Mouse (Mus musculus) neural tube, embryonic 14.5 days (tissue): ENCODE measurements at regions not wholly inside any gene's neighbourhood (a gene's known extent, or its start where the extent isn't known, plus 50 kb on each side); places are given as distances from the start of the nearest gene placed in this dataset.

Source experiments
- ATAC-seq: fragments of 200-750 bp; cut with Nextera tagmentation; 2 replicates; pipeline ENCODE4 v1.8.0; 2017; ENCODE audit warnings: low read depth, mild to moderate bottlenecking, moderate TSS enrichment, moderate library complexity
- H3K27ac ChIP-seq: fragments of 300-500 bp; sonication (generic); 2 replicates; pipeline ENCODE4 v1.5.1; 2014; ENCODE audit warnings: low read depth, mild to moderate bottlenecking, control low read depth, low read length, moderate library complexity, mixed read lengths
- H3K27me3 ChIP-seq: fragments of 300-500 bp; sonication (generic); 2 replicates; pipeline ENCODE4 v1.6.1; 2014; ENCODE audit warnings: low read length; ENCODE audit not compliant: control insufficient read depth, insufficient read depth
- H3K36me3 ChIP-seq: fragments of 300-500 bp; sonication (generic); 2 replicates; pipeline ENCODE4 v1.6.1; 2014; ENCODE audit warnings: low read length, mixed read lengths; ENCODE audit not compliant: control insufficient read depth, insufficient read depth
- H3K4me1 ChIP-seq: fragments of 300-500 bp; sonication (generic); 2 replicates; pipeline ENCODE4 v1.6.1; 2014; ENCODE audit warnings: low read length; ENCODE audit not compliant: control insufficient read depth, insufficient read depth
- H3K4me2 ChIP-seq: fragments of 300-500 bp; sonication (generic); 2 replicates; pipeline ENCODE4 v1.6.1; 2014; ENCODE audit warnings: mild to moderate bottlenecking, low read depth, low read length, control low read depth
- H3K4me3 ChIP-seq: fragments of 300-500 bp; sonication (generic); 2 replicates; pipeline ENCODE4 v1.5.1; 2014; ENCODE audit warnings: low read depth, low read length, control low read depth, mixed read lengths
- H3K9ac ChIP-seq: fragments of 300-500 bp; sonication (generic); replicated peaks from 2 replicates; pipeline ENCODE4 v1.6.1; 2014; ENCODE audit warnings: low read depth, mild to moderate bottlenecking, control low read depth, low read length, mixed read lengths
- H3K9me3 ChIP-seq: fragments of 300-500 bp; sonication (generic); 2 replicates; pipeline ENCODE4 v1.6.1; 2016; ENCODE audit warnings: low read length; ENCODE audit not compliant: control insufficient read depth
- WGBS: fragments of 180-500 bp; shearing (Covaris S2); extraction: QIAGEN DNeasy Blood & Tissue Kit; methylation state at CpG from one replicate; pipeline ENCODE4 v1.1.7; 2014; 5-methylcytosine and 5-hydroxymethylcytosine counted together

- no peak overlapping the region for H3K4me2 ChIP-seq
- H3K27ac ChIP-seq, result no peak overlapping the region
- H3K4me3 ChIP-seq, result no peak overlapping the region
- no peaks in the 10 kb centered on the region for H3K27me3 ChIP-seq
- H3K4me1 ChIP-seq, result no peaks in the 10 kb centered on the region
- WGBS, result 60% methylated on average over 2 of the region's 2 CpGs
- no peak for ATAC-seq
- H3K9me3 ChIP-seq, result no peaks in the 10 kb centered on the region
- no peaks in the 10 kb centered on the region for H3K36me3 ChIP-seq
- no peak overlapping the region for H3K9ac ChIP-seq
Measured at GRCm38 (mm10) chr12:7746708-7747107, 230.7 kb upstream of the Apob start.

GRCm38 (mm10) chr12:7749319-7750238, 227.9 kb upstream of the Apob start:
- 56% methylated on average over 5 of the region's 5 CpGs for WGBS
- H3K27me3 ChIP-seq, result no peaks in the 10 kb centered on the region
- H3K27ac ChIP-seq, result no peak overlapping the region

GRCm38 (mm10) chr12:7754861-7755260, 222.6 kb upstream of the Apob start:
- WGBS, result 87% methylated on average over 5 of the region's 5 CpGs
- Histone ChIP-seq H3K27ac (no peak overlapping the region), H3K4me1 (no peaks in the 10 kb centered on the region), H3K4me3 (no peak overlapping the region), H3K4me2 (no peak overlapping the region), H3K27me3 (no peaks in the 10 kb centered on the region), H3K9me3 (no peaks in the 10 kb centered on the region), H3K9ac (no peak overlapping the region), H3K36me3 (no peaks in the 10 kb centered on the region)
- ATAC-seq, result no peak

More at GRCm38 (mm10) chr12:7749319-7750238, 227.9 kb upstream of the Apob start:
- Histone ChIP-seq H3K9ac (no peak overlapping the region), H3K4me3 (no peak overlapping the region), H3K4me2 (no peak overlapping the region), H3K36me3 (no peaks in the 10 kb centered on the region), H3K9me3 (no peaks in the 10 kb centered on the region), H3K4me1 (no peaks in the 10 kb centered on the region)
- ATAC-seq, result no peak

- Histone ChIP-seq H3K9me3 (no peaks in the 10 kb centered on the region), H3K4me3 (no peak overlapping the region), H3K27ac (no peak overlapping the region), H3K4me1 (no peaks in the 10 kb centered on the region), H3K9ac (no peak overlapping the region), H3K4me2 (no peak overlapping the region), H3K36me3 (no peaks in the 10 kb centered on the region), H3K27me3 (no peaks in the 10 kb centered on the region)
- 73% methylated on average over 11 of the region's 11 CpGs for WGBS
- ATAC-seq, result no peak
Measured at GRCm38 (mm10) chr12:7764795-7765697, 212.4 kb upstream of the Apob start.

GRCm38 (mm10) chr12:7774127-7774526, 203.3 kb upstream of the Apob start:
- Histone ChIP-seq H3K36me3 (no peaks in the 10 kb centered on the region), H3K4me3 (no peak overlapping the region), H3K9ac (no peak overlapping the region), H3K4me1 (no peaks in the 10 kb centered on the region), H3K27me3 (no peaks in the 10 kb centered on the region), H3K9me3 (no peaks in the 10 kb centered on the region), H3K4me2 (no peak overlapping the region), H3K27ac (no peak overlapping the region)
- no peak for ATAC-seq
- WGBS, result 73% methylated on average over 3 of the region's 3 CpGs

GRCm38 (mm10) chr12:7776335-7776734, 201.1 kb upstream of the Apob start:
- Histone ChIP-seq H3K9ac (no peak overlapping the region), H3K27me3 (no peaks in the 10 kb centered on the region), H3K4me2 (no peak overlapping the region), H3K36me3 (no peaks in the 10 kb centered on the region), H3K9me3 (no peaks in the 10 kb centered on the region), H3K4me1 (no peaks in the 10 kb centered on the region), H3K27ac (no peak overlapping the region), H3K4me3 (no peak overlapping the region)
- WGBS, result 30% methylated on average over 3 of the region's 3 CpGs
- ATAC-seq, result no peak

GRCm38 (mm10) chr12:7777220-7778055, 200.0 kb upstream of the Apob start:
- Histone ChIP-seq H3K27ac (no peak overlapping the region), H3K4me3 (no peak overlapping the region)

GRCm38 (mm10) chr12:7778056-7778440, 199.4 kb upstream of the Apob start:
- Histone ChIP-seq H3K27me3 (no peaks in the 10 kb centered on the region), H3K36me3 (no peaks in the 10 kb centered on the region), H3K9me3 (no peaks in the 10 kb centered on the region), H3K4me3 (no peak overlapping the region), H3K9ac (no peak overlapping the region), H3K27ac (no peak overlapping the region), H3K4me1 (no peaks in the 10 kb centered on the region), H3K4me2 (no peak overlapping the region)
- ATAC-seq, result no peak
- WGBS, result 56% methylated on average over 6 of the region's 6 CpGs

More at GRCm38 (mm10) chr12:7777220-7778055, 200.0 kb upstream of the Apob start:
- Histone ChIP-seq H3K4me2 (no peak overlapping the region), H3K9ac (no peak overlapping the region), H3K27me3 (no peaks in the 10 kb centered on the region), H3K9me3 (no peaks in the 10 kb centered on the region), H3K36me3 (no peaks in the 10 kb centered on the region), H3K4me1 (no peaks in the 10 kb centered on the region)
- ATAC-seq, result peak; percentile 74
- WGBS, result 52% methylated on average over 10 of the region's 10 CpGs
